Mouse (Mus musculus) embryonic facial prominence, embryonic 12.5 days (tissue): Measurements from ENCODE around the gene Rpl23a. TPM values are rescaled to one million over a fixed set of nuclear protein-coding genes. Genes with fewer than 3 reads are reported as not detected.

Experiments used
- ATAC-seq: fragments of 200-750 bp; cut with Nextera tagmentation; 2 replicates; pipeline ENCODE4 v1.8.0; 2017; ENCODE audit not compliant: insufficient number of reproducible peaks, insufficient read depth, low FRiP score, low TSS enrichment
- H3K27ac ChIP-seq: fragments of 300-500 bp; sonication (generic); 2 replicates; pipeline ENCODE4 v1.5.1; 2016; ENCODE audit warnings: mild to moderate bottlenecking
- H3K27me3 ChIP-seq: fragments of 300-500 bp; sonication (generic); 2 replicates; pipeline ENCODE4 v1.6.1; 2016; ENCODE audit warnings: mild to moderate bottlenecking, moderate library complexity
- H3K36me3 ChIP-seq: fragments of 300-500 bp; sonication (generic); 2 replicates; pipeline ENCODE4 v1.6.1; 2016; ENCODE audit warnings: mild to moderate bottlenecking
- H3K4me1 ChIP-seq: fragments of 300-500 bp; sonication (generic); 2 replicates; pipeline ENCODE4 v1.6.1; 2016
- H3K4me2 ChIP-seq: fragments of 300-500 bp; sonication (generic); replicated peaks from 2 replicates; pipeline ENCODE4 v1.6.1; 2016; ENCODE audit warnings: mild to moderate bottlenecking, moderate library complexity
- H3K4me3 ChIP-seq: fragments of 300-500 bp; sonication (generic); 2 replicates; pipeline ENCODE4 v1.5.1; 2016; ENCODE audit warnings: mild to moderate bottlenecking
- H3K9ac ChIP-seq: fragments of 300-500 bp; sonication (generic); 2 replicates; pipeline ENCODE4 v1.6.1; 2016; ENCODE audit warnings: mild to moderate bottlenecking, moderate library complexity
- H3K9me3 ChIP-seq: fragments of 300-500 bp; sonication (generic); 2 replicates; pipeline ENCODE4 v1.6.1; 2016; ENCODE audit warnings: mild to moderate bottlenecking, moderate library complexity
- WGBS: fragments of 180-500 bp; shearing (Covaris S2); methylation state at CpG from one replicate; pipeline ENCODE4 v1.1.7; 2016; 5-methylcytosine and 5-hydroxymethylcytosine counted together
- polyA plus RNA-seq: library from polyadenylated mRNA; unstranded; fragments of >200 nt; fragmentation: Nextera tagmentation; extraction: Ambion mirVana; gene quantifications from 2 replicates; pipeline ENCODE4 v1.2.1, GENCODE M21; 2016

Gene Rpl23a
- polyA plus RNA-seq, 1 experiment from 2014 or later: 1,230 TPM

DNA sequence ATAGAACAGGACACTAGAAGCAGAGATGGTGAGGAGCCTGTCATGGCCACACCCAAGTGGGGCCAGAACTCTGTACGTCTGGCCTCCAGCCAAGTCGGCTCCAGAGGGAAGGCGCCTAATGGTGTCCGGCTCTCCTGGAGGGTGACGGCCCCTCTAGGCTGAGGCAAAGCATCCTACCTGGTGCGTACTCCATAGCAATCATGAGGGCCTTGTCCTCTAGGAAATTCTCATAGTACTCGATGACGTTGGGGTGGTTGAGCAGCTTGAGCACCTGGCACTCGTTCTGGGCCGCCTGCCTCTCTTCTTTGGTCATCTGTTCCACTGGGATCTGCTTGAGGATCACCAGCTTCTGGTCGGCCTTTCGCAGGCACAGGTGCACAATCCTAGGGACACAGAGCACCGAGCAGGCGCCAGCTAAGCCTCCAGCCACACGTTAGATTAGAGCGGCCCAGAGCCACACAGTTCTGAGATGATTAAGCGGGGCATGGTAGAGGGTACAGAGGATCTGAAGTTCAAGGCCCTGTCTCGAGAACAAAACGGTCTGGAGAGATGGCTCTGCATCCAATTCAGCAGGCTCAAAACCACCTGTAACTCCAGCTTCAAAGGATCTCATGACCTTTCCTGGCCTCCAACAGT lies 10.5 kb downstream of the Rpl23a start:
- Histone ChIP-seq H3K27ac (no peak overlapping the region), H3K9ac (peak overlapping the region; percentile 27; the same call in 1 of the 2 replicates), H3K9me3 (no peaks in the 10 kb centered on the region), H3K27me3 (no peaks in the 10 kb centered on the region), H3K4me3 (no peak overlapping the region), H3K4me1 (peaks cover 6% of the 10 kb centered on the region), H3K4me2 (no peak overlapping the region), H3K36me3 (peaks cover 14% of the 10 kb centered on the region)
- ATAC-seq: no peak
- WGBS: 85% methylated on average over 19 of the region's 19 CpGs

DNA sequence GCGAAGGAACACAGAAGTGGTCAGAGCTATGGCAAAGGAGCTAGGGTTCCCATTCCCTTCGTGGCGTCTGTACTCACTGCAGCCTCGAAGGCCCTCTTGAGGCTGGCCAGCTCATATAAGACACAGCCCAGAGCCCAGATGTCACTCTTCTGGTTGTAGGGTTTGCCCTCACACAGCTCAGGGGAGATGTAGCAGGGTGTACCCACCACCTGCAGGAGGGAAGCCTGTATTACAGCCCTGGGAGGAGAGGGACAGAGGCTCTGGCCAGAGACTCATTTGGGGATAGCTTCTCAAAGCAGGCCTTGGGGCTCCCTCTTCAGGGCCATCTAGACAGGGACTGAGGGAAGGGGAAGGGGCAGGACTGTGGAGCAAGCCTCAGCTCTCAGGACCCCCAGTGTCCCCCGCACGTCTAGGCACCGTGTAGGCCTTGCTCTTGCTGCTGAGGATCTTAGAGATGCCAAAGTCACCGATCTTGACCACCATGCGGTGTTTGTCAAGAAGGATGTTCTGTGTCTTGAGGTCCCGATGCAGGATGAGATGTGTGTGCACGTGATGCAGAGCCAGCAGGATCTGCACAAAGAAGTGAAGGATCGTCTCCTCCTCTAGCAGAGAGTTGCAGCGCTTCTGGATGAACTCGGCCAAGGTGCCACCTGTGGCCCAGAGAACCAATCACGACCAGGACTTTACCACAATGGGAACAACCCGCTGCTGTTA lies 11.2 kb downstream of the Rpl23a start:
- H3K36me3 ChIP-seq: peaks cover 14% of the 10 kb centered on the region
- WGBS: 80% methylated on average over 16 of the region's 16 CpGs
- no peaks in the 10 kb centered on the region for H3K27me3 ChIP-seq
- H3K9me3 ChIP-seq: no peaks in the 10 kb centered on the region
- H3K9ac ChIP-seq: no peak overlapping the region
- no peak overlapping the region for H3K4me2 ChIP-seq
- no peak overlapping the region for H3K27ac ChIP-seq
- H3K4me1 ChIP-seq: peaks cover 1% of the 10 kb centered on the region
- no peak overlapping the region for H3K4me3 ChIP-seq
- no peak for ATAC-seq

DNA sequence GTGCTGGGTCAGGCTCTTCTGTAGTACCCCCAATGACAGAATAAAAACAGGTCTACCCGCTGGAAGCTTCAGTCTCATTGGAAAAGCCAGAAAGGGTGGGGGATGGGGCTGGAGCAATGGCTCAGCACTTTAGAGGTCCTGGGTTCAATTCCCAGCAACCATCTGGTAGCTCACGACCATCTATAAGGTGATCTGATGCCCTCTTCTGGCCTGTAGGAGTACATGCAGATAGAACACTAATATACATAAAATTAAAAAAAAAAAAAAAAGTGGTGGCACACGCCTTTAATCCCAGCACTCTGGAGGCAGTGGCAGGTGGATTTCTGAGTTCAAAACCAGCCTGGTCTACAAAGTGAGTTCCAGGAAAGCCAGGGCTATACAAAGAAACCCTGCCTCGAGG lies 12.1 kb downstream of the Rpl23a start:
- H3K4me3 ChIP-seq: no peak overlapping the region
- peaks cover 14% of the 10 kb centered on the region for H3K36me3 ChIP-seq
- H3K27me3 ChIP-seq: no peaks in the 10 kb centered on the region
- no peaks in the 10 kb centered on the region for H3K9me3 ChIP-seq
- no peak overlapping the region for H3K4me2 ChIP-seq
- peaks cover 4% of the 10 kb centered on the region; the same call in 1 of the 2 replicates for H3K4me1 ChIP-seq
- H3K27ac ChIP-seq: no peak overlapping the region
- 73% methylated on average over 4 of the region's 4 CpGs for WGBS
- no peak for ATAC-seq
- H3K9ac ChIP-seq: no peak overlapping the region

- 89% methylated on average over 15 of the region's 15 CpGs for WGBS
- Histone ChIP-seq H3K27me3 (no peaks in the 10 kb centered on the region), H3K36me3 (peaks cover 14% of the 10 kb centered on the region), H3K27ac (no peak overlapping the region), H3K4me3 (no peak overlapping the region), H3K9me3 (no peaks in the 10 kb centered on the region), H3K9ac (no peak overlapping the region), H3K4me1 (peaks cover 11% of the 10 kb centered on the region), H3K4me2 (no peak overlapping the region)
- no peak for ATAC-seq
These were observed 13.1 kb downstream of the Rpl23a start for GRCm38 (mm10) chr11:78170306-78170705.

DNA sequence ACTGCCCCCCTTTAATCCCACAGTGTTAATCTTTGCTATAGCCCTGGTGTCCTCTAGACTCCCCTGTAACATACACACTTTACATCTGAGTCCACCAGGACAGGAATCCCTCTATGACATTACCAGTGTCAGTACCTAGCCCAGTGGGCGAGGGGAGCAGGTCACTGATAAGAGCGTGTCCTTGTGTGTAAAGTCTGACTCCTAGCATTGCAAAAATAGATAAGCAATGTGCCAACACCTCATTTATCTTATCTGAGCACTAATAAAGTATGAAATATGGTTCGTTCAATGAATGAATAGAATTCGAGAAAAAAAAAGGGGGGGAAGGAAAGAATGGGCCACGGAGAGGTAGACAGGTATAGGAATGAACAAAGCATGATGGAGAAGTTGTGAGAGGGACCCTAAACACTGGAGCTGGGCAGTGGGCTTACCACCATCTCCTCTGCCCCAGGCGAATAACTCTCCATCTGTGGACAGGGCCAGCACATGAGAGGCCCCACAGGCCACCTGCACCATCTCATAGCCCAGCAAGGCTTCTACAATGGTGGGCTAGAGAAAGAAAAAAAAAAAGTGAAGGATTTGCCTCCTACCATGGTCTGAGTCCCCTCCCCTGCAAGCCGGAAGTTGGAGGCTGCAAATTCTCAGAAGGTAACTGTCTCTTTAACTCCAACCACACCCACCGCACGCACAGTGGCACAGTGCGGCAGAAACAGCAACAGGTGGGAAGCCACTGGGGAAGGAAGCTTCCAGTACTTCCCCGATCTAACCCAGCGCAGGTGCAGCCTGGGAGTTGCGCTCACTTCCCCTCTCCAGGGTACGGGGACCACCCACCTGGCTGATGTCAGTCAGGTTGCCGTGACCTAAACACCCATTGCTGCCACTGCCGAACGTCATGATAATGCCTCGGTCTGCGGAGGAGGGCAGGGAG lies 14.6 kb downstream of the Rpl23a start:
- Histone ChIP-seq H3K27ac (no peak overlapping the region), H3K4me2 (no peak overlapping the region), H3K4me3 (no peak overlapping the region), H3K9ac (no peak overlapping the region), H3K9me3 (no peaks in the 10 kb centered on the region), H3K4me1 (peaks cover 11% of the 10 kb centered on the region), H3K36me3 (peaks cover 14% of the 10 kb centered on the region), H3K27me3 (no peaks in the 10 kb centered on the region)
- no peak for ATAC-seq
- 49% methylated on average over 19 of the region's 19 CpGs for WGBS

GRCm38 (mm10) chr11:78167257-78167959 lies 16.0 kb downstream of the Rpl23a start:
- WGBS: 80% methylated on average over 14 of the region's 14 CpGs
- Histone ChIP-seq H3K9me3 (no peaks in the 10 kb centered on the region), H3K9ac (no peak overlapping the region; the same call in 1 of the 2 replicates), H3K36me3 (peaks cover 17% of the 10 kb centered on the region), H3K27ac (no peak overlapping the region), H3K4me1 (peaks cover 23% of the 10 kb centered on the region), H3K4me2 (no peak overlapping the region), H3K4me3 (no peak overlapping the region), H3K27me3 (no peaks in the 10 kb centered on the region)
- no peak for ATAC-seq

DNA sequence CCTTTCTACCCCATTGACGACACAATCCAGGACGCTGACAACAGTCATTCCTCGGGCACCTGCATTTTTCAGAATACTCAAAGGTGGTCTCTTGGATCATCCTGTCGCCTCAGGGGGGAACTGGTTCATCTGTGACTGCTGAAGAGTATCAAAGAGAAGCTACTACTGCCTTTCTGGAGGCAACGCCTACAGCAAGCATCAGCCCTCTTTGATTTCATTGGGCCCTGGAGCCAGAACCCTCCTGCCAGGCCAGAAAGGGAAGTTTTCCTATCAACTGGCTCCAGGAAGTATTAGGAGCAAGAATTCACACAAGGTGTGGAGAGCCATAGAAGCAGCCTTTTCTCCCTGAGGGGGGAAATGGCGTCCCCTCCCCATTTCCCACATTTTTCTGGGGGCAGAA lies 16.7 kb downstream of the Rpl23a start:
- no peak for ATAC-seq
- Histone ChIP-seq H3K27ac (no peak overlapping the region), H3K27me3 (no peaks in the 10 kb centered on the region), H3K9ac (no peak overlapping the region), H3K36me3 (peaks cover 17% of the 10 kb centered on the region), H3K4me2 (no peak overlapping the region), H3K4me1 (peaks cover 28% of the 10 kb centered on the region), H3K9me3 (no peaks in the 10 kb centered on the region), H3K4me3 (no peak overlapping the region)
- 57% methylated on average over 6 of the region's 6 CpGs for WGBS

DNA sequence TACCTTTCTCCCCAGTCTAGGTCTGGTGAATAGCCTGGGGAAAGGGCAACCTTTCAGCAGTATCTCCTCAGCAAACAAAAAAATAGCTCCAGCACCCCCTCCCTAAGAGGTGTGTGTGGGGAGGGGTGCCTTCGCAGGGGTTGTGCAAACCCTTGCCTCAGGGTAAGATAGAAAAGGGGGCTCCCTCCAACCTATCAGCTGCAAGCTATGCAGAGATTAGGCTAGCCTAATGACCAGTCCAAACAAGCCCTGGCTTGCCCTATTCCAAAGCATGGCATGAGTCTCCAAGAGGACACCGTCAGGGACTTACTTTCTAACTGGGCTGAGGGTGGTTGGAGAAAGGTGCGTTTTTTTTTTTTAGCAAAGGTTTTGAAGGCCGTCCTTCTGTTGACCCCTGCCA lies 17.2 kb downstream of the Rpl23a start:
- H3K4me1 ChIP-seq: peaks cover 28% of the 10 kb centered on the region
- no peak overlapping the region for H3K9ac ChIP-seq
- peak overlapping the region; percentile 100 for H3K27ac ChIP-seq
- no peak for ATAC-seq
- H3K4me2 ChIP-seq: peak overlapping the region; percentile 76
- H3K27me3 ChIP-seq: no peaks in the 10 kb centered on the region
- H3K36me3 ChIP-seq: peaks cover 20% of the 10 kb centered on the region
- H3K9me3 ChIP-seq: no peaks in the 10 kb centered on the region
- 33% methylated on average over 4 of the region's 4 CpGs for WGBS
- peak overlapping the region; percentile 99 for H3K4me3 ChIP-seq

DNA sequence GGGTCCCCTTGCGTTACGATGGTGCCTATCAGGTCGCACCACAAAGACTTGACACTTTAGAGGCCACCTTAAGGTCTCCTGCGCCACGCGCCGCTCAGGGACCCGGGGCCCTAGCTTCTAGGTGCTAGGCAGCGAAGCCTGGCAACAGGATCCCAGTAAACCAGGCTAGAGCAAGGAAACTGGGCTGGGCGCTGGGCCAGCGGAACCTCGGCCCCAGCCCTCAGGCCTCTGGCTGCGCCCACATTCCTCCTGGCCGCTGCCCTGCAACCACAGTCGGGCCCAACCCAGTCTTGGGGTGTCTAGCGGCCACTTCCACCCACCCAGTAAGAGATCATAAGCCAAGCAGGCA lies 17.6 kb downstream of the Rpl23a start:
- ATAC-seq: 0 out of 2 replicates have a peak, but pooled peaks have one; percentile 5
- 3% methylated on average over 16 of the region's 16 CpGs for WGBS
- peak overlapping the region; percentile 100 for H3K27ac ChIP-seq
- no peaks in the 10 kb centered on the region for H3K9me3 ChIP-seq
- H3K36me3 ChIP-seq: peaks cover 22% of the 10 kb centered on the region
- H3K9ac ChIP-seq: peak overlapping the region; percentile 99; the same call in 1 of the 2 replicates
- peak overlapping the region; percentile 76 for H3K4me2 ChIP-seq
- no peaks in the 10 kb centered on the region for H3K27me3 ChIP-seq
- H3K4me3 ChIP-seq: peak overlapping the region; percentile 99
- H3K4me1 ChIP-seq: peaks cover 28% of the 10 kb centered on the region

DNA sequence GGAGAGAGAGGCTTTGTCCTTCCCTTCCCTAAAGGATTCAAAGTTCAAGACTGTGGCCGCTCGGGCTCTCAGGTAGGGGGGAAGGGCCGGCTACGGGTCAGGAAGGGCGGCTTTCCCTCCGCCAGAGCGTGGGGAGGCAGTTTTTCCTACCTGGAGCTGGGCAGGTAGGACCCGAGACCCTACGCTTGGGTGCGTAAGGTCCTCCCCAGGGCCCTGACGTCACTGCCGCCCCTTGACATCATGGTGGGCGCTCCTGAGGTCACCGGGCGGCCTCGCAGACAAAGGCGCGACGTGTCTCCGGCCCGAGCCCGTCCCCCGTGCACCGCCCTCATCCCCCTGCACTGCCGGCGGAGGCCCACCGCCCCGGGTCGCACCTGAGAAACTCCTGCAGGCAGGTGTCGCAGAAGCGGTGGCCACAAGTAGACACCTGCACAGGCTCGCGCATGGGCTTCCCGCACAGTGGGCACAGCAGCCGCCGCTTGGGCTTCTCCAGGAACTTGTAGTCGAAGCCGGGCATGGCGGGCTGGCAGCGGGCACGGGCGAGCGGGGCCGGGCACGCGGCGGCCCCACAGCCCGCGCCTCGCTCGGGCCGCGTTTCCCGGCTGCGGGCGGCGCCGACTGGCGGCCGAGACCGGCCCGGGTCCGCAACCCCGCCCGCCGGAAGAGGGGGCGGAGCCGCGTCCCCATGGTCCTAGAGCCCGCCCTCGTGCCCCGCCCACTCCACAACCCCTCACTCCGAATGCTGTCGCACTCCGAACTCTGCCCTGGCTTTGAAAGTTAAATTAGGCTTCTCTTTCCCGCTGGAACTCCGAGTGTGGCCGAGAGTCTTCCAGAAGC lies 18.2 kb downstream of the Rpl23a start, which contains the start of gene Traf4:
Gene Traf4 (minus strand): TSS at position 666 of the 837 bp plus-strand sequence.
- Histone ChIP-seq H3K9ac (peak within 1 kb of the TSS; percentile 99), H3K4me1 (peaks cover 28% of the 10 kb centered on the region)
- 1% methylated on average over 61 of the region's 78 CpGs for WGBS

More for the DNA sequence above, 18.2 kb downstream of the Rpl23a start, which contains the start of gene Traf4:
- Histone ChIP-seq H3K27me3 (no peaks in the 10 kb centered on the region), H3K4me2 (peak within 1 kb of the TSS; percentile 76), H3K36me3 (peaks cover 28% of the 10 kb centered on the region), H3K9me3 (no peaks in the 10 kb centered on the region), H3K4me3 (peak within 1 kb of the TSS; percentile 99), H3K27ac (peak within 1 kb of the TSS; percentile 100)
- peak; percentile 56 for ATAC-seq
